Mouse (Mus musculus): ENCODE results near the gene Gm9970. TPM values are rescaled to one million over a fixed set of nuclear protein-coding genes. Genes with fewer than 3 reads are reported as not detected.

The Gm9970 gene
- polyA plus RNA-seq, 1 experiment from 2014 or later: 0.48 TPM

DNA sequence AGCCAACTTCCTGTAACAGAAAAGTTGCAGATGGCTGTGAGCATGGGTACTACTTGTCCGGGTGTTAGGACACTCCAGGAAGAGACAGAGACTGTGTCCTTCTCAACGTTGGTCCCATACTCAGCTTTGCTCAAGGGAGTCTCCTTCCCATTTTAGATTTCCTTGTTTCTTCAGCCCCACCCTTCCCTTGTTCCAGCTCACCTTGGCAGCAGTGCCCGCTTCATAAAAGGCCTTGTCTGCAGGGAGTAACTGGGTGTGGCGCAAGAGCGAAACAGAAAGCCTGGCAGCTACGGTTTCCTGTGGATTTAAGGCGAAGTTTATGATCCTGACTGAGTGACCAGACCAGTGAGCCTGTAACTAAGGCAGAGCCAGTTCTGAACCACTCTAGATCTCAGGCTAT lies 13.4 kb upstream of the Gm9970 start:
- Histone ChIP-seq H3K4me3 (no peak overlapping the region), H3K36me3 (peaks cover 89% of the 10 kb centered on the region), H3K9me3 (replicated peaks) (no peaks in the 10 kb centered on the region), H3K27me3 (ENCODE audit: low read depth, poor library complexity, severe bottlenecking) (no peaks in the 10 kb centered on the region), H3K27ac (no peak overlapping the region), H3K4me1 (peaks cover 38% of the 10 kb centered on the region)
- peak; percentile 26 for DNase-seq (ENCODE audit: low spot score)
- WGBS: 91% methylated on average over 7 of the region's 7 CpGs

DNA sequence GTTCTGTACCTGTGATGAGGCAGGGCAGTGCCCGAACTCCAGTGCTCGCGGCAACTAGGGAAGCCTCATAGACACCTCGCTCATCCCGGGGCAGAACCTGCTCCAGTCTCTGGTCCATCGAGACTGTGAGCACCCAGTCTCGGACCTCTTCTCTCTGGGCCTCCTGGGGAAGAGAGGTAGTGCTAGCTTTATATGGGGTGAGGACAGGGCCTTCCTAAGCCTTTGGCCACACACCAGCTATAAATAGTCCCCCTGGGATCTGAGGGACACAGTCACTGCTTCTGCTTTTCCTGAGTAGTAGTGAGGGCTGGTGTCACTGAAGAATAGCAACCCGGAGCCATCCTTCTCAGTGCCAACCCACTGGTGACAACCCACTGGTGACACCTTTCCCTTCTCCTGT lies 12.8 kb upstream of the Gm9970 start:
- Histone ChIP-seq H3K36me3 (peaks cover 89% of the 10 kb centered on the region), H3K9me3 (replicated peaks) (no peaks in the 10 kb centered on the region), H3K4me1 (peaks cover 38% of the 10 kb centered on the region), H3K27me3 (ENCODE audit: low read depth, poor library complexity, severe bottlenecking) (no peaks in the 10 kb centered on the region), H3K4me3 (no peak overlapping the region), H3K27ac (peak overlapping the region; percentile 88)
- 95% methylated on average over 8 of the region's 8 CpGs for WGBS
- DNase-seq (ENCODE audit: low spot score): peak; percentile 29

DNA sequence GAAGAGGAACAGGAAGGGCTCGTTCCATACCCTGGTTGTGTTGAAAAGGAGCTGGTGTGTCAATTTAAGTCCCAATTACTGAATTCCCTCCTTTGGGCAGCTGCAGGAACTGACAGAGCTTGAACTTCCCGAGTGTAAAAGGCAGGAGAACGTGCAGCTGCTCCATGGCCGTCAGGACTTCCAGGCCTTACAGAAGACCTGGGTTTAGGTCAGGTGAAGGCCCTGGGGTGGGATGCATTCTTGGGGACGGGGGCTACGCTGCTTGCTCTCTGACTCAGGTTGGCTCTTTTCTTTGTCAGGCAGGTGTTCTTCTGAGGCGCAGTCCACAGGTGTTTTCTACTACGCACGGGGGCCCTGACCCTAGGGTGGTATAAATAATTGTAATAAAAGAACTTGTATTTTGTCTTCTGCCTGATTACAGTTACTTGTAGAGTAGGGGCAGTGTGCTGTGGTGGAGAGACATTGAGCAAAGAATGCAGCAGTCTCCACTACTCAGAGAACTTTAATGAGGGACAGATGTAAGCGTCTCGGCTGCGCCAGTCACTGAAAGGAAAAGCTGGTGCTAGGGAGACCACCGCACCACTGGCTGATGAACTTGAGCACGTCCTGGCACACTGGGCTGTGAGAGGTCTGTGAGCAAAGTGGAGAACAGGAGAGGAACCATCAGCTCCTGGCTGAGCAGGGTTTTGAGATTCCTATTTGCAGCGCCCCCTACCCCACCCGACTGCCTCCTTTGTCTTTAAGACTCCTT lies 11.9 kb upstream of the Gm9970 start:
- peak overlapping the region; percentile 58 for H3K4me3 ChIP-seq
- H3K4me1 ChIP-seq: peaks cover 38% of the 10 kb centered on the region
- no peaks in the 10 kb centered on the region for H3K27me3 ChIP-seq (ENCODE audit: low read depth, poor library complexity, severe bottlenecking)
- H3K36me3 ChIP-seq: peaks cover 92% of the 10 kb centered on the region
- peak; percentile 48 for DNase-seq (ENCODE audit: low spot score)
- H3K9me3 ChIP-seq (replicated peaks): no peaks in the 10 kb centered on the region
- H3K27ac ChIP-seq: peak overlapping the region; percentile 88
- WGBS: 67% methylated on average over 16 of the region's 16 CpGs

DNA sequence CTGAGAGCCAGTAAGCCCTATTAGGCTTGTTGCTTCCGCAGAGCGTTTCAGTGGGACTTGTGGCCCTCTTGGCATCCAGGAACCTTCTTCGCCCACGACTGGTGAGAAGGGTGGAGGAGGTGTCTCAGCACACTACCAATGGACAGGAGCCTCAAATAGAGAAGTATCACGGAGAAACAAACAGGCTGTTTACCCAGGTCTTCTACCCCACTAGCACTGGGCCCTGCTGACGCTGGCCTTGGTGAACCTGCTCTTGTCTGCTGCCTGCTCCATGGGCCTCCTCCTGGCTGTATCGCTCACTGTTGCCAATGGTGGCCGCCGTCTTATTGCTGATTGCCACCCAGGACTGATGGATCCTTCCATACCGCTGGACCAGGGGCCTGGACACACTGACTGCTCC lies 11.1 kb upstream of the Gm9970 start:
- peak; percentile 60 for DNase-seq (ENCODE audit: low spot score)
- Histone ChIP-seq H3K4me3 (peak overlapping the region; percentile 58), H3K4me1 (peaks cover 38% of the 10 kb centered on the region), H3K27me3 (ENCODE audit: low read depth, poor library complexity, severe bottlenecking) (no peaks in the 10 kb centered on the region), H3K36me3 (peaks cover 92% of the 10 kb centered on the region), H3K27ac (peak overlapping the region; percentile 88), H3K9me3 (replicated peaks) (no peaks in the 10 kb centered on the region)
- 40% methylated on average over 10 of the region's 10 CpGs for WGBS

DNA sequence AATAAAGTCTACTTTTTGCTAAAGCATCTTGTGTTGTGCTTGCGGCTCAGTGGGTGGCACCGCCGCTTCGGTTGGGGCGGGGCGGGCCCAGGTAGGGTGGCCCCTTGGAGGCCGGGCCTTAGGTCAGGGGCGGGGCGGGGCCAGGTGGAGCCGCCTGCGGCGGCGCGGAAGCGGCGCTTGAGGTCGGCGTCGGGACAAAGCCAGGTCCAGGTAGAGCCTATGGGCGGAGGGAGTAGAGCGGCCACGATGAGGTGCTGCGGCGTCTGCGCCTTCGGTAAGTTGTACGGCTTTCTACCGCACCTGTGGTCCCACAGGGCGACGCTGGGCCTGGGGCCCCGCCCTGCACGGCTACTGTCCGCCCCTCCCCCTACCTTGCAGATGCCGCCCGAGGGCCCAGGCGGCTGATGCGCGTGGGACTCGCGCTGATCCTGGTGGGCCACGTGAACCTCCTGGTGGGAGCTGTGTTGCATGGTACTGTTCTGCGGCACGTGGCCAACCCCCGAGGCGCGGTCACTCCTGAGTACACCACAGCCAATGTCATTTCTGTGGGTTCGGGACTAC lies 10.6 kb upstream of the Gm9970 start, which contains the start of gene Krtcap3:
TSS of gene Krtcap3 (plus strand) at position 151 of the 561 bp plus-strand sequence.
- H3K27ac ChIP-seq: peak within 1 kb of the TSS; percentile 88
- H3K9me3 ChIP-seq (replicated peaks): no peaks in the 10 kb centered on the region
- WGBS: 5% methylated on average over 47 of the region's 47 CpGs
- no peaks in the 10 kb centered on the region for H3K27me3 ChIP-seq (ENCODE audit: low read depth, poor library complexity, severe bottlenecking)
- DNase-seq (ENCODE audit: low spot score): peak; percentile 77
- peak within 1 kb of the TSS; percentile 58 for H3K4me3 ChIP-seq
- peaks cover 95% of the 10 kb centered on the region for H3K36me3 ChIP-seq
- peaks cover 38% of the 10 kb centered on the region for H3K4me1 ChIP-seq

DNA sequence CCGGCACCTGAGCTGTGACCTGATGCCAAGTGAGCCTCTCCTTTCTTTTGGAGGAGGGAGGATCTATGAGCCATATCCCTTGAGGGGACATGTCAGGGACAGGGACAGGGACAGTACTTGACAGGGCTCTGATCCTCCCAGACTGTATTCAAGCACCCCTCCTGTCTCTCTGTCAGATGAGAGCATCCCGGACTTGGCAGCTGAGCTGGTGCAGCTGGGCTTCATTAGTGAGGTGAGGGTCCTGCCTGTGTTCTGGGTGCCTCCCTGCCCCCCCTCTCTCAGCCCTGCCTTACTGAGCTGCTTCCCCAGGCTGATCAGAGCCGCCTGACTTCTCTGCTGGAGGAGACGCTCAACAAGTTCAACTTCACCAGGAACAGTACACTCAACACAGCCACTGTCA lies 9.7 kb upstream of the Gm9970 start:
- Histone ChIP-seq H3K36me3 (peaks cover 96% of the 10 kb centered on the region), H3K27ac (peak overlapping the region; percentile 88), H3K4me1 (peaks cover 38% of the 10 kb centered on the region), H3K27me3 (ENCODE audit: low read depth, poor library complexity, severe bottlenecking) (no peaks in the 10 kb centered on the region), H3K9me3 (replicated peaks) (no peaks in the 10 kb centered on the region), H3K4me3 (peak overlapping the region; percentile 58)
- 53% methylated on average over 4 of the region's 4 CpGs for WGBS
- no peak for DNase-seq (ENCODE audit: low spot score)

DNA sequence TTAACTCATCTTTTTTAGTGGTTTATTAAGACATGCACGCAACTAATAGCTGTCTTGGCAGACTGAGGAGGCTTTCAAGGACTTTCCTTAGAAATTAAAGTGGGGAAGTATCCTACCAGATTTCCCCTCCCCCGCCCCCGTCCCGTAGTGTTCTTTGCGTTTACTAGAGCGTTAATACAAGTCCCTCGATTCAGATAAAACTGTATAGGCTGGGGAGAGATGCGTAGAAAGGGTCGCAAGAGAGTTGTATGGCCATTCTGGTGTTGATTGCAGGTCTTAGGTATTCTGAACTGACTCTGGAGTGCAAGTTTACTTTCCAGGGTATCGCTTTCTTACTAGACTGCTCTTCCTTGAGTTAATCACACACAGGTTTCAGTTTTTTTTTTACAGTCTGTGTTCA lies 1.2 kb upstream of the Gm9970 start:
- 48% methylated on average over 10 of the region's 10 CpGs for WGBS
- no peaks in the 10 kb centered on the region for H3K27me3 ChIP-seq (ENCODE audit: low read depth, poor library complexity, severe bottlenecking)
- H3K9me3 ChIP-seq (replicated peaks): no peaks in the 10 kb centered on the region
- peaks cover 37% of the 10 kb centered on the region for H3K36me3 ChIP-seq
- peak overlapping the region; percentile 96 for H3K4me3 ChIP-seq
- no peak overlapping the region for H3K27ac ChIP-seq
- no peak for DNase-seq (ENCODE audit: low spot score)
- peaks cover 13% of the 10 kb centered on the region for H3K4me1 ChIP-seq

DNA sequence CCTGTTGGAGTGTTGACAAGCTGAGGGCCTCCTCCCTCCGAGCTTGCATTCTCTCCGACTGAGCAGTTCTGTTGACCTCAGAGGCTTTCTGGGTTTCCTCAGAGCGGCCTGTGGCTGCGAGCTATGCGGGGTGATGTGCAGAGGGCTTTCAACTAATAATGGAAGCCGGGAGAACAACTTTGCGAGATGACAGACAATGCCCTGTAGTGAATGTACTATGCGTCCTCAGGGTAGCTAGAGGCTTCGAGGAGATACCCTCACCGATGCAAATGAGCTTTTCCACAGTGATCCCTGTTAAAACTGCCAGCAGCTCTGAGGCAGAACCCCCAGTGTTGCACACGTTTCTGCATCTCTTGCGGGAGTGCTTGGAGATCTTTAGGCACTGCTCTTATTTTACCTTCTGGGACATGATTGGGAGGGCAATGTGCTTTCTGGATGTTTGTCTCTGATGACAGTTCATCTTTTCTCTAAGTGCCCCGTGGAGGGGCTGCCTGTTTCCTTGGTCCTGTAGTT lies 546 bp upstream of the Gm9970 start:
- no peaks in the 10 kb centered on the region for H3K9me3 ChIP-seq (replicated peaks)
- DNase-seq (ENCODE audit: low spot score): no peak
- 1% methylated on average over 13 of the region's 13 CpGs for WGBS
- peaks cover 13% of the 10 kb centered on the region for H3K4me1 ChIP-seq
- peak overlapping the region; percentile 97 for H3K27ac ChIP-seq
- H3K27me3 ChIP-seq (ENCODE audit: low read depth, poor library complexity, severe bottlenecking): no peaks in the 10 kb centered on the region
- H3K4me3 ChIP-seq: peak overlapping the region; percentile 96
- H3K36me3 ChIP-seq: peaks cover 31% of the 10 kb centered on the region

DNA sequence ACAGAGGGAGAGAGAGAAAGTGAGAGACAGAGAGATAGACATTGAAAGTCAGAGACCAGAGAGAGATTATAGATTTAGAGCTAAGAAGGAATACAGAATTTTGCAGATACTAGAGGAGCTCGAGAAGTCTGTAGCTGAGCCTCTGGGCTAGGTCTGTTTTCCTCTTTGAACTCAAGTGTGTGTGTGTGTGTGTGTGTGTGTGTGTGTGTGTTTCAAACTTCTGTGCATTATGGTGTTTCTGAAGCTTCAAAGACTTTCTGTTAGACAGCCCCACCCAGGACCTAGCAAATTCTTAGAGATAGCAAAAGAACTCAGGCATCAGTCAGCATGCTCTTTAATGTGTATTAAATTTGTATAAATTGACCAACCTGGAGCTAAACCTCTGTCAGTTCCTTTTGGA lies 14.4 kb downstream of the Gm9970 start:
- Histone ChIP-seq H3K27me3 (ENCODE audit: low read depth, poor library complexity, severe bottlenecking) (no peaks in the 10 kb centered on the region), H3K4me3 (no peak overlapping the region), H3K4me1 (no peaks in the 10 kb centered on the region), H3K36me3 (no peaks in the 10 kb centered on the region), H3K27ac (no peak overlapping the region), H3K9me3 (replicated peaks) (no peaks in the 10 kb centered on the region)
- DNase-seq (ENCODE audit: low spot score): no peak
- WGBS: 78% methylated on average over 1 of the region's 1 CpGs

DNA sequence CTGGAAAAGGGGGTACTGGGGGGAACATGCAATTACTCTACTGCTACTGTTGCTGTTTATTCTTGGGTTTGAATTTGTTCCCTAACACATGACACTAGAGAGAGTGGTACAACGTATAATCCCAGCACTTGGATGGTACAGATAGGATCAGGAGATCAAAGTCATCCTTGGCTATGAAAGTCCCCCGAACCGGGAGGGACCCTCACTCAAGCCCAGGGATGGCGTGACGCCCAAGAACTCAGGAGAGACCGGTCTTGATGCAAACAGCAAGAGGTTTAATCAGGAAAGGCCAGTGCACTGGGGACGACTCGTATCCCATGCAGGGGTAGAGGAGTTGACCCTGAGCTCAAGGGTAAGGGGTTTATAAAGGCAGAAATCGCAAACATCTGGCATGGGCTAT lies 18.3 kb downstream of the Gm9970 start:
- Histone ChIP-seq H3K36me3 (no peaks in the 10 kb centered on the region), H3K9me3 (replicated peaks) (no peaks in the 10 kb centered on the region), H3K27ac (no peak overlapping the region), H3K4me1 (peaks cover 5% of the 10 kb centered on the region; the same call in 1 of the 2 replicates), H3K4me3 (no peak overlapping the region), H3K27me3 (ENCODE audit: low read depth, poor library complexity, severe bottlenecking) (no peaks in the 10 kb centered on the region)
- WGBS: 93% methylated on average over 9 of the region's 9 CpGs
- no peak for DNase-seq (ENCODE audit: low spot score)

DNA sequence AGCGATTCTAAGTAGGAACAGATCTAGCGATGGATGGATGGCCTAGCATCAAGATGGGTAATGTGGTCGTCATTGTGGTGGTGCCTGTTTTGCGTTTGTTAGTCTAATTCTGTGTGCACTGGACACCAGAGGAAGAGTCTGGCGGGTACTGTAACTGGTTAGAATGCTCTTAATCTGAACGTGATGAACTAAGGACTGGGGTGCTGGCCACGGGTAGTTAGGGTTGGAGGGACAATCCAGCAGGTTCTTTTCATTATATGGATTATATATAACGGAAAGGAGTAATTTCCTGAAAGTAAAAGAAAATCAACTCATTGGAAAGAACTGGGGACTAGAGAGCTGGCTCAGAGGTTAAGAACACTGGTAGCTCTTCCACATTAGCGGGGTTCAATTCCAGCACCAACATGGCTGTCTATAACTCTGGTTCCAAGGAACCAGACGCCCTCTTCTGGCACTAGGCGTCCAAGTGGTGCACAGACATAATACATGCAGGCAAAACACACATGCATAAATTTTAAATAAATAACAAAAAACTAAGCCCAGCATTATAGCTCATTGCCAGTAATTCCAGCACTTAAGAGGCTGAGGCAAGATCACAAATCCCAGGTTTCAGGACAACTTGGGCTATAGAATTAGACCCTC lies 19.6 kb downstream of the Gm9970 start:
- Histone ChIP-seq H3K4me1 (peaks cover 5% of the 10 kb centered on the region; the same call in 1 of the 2 replicates), H3K27me3 (ENCODE audit: low read depth, poor library complexity, severe bottlenecking) (no peaks in the 10 kb centered on the region), H3K27ac (peak overlapping the region; percentile 96), H3K9me3 (replicated peaks) (no peaks in the 10 kb centered on the region), H3K4me3 (peak overlapping the region; percentile 98), H3K36me3 (peaks cover 8% of the 10 kb centered on the region; the same call in 1 of the 2 replicates)
- 15% methylated on average over 11 of the region's 11 CpGs for WGBS
- peak; percentile 49 for DNase-seq (ENCODE audit: low spot score)

DNA sequence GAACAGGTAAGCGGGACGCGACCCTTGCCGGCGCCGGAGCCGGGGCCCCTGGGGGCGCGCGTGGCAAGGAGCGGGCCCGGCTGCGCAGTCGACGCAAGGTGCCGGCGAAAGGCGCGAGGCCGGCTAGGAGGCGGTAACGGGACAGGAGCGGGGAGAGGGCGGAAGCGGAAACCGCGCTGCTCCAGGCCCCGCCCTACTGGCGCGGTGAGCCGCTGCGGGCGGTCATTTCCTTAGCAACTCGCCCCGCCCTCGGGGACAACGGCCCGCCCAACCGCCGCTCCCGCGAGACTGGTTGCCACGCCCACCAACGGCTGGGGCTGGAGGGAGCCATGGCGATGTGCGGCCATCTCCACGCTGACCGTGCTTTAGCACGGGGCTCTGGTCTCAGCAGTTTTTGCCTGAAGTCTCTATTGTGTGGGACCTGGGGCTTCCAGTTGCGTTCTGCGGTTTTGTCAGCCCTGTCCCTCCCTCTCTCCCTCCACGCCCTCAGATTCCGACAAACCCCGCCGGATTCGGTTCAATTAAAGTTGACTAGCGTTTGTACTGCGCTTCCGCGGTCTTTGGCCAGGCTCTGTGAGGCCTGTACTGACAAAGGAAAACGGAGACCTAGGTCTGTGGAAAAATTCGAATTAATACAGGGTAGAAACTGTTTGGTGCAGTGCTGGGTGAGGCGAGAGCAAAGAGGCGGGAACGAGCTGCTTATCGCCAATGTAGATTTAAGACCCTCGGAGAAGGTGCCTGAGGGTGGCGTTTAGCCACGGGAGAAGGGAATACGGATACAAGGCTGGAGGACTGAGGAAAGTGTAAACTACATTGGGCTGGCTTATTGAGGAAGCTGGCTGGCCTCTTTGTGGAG lies 20.4 kb downstream of the Gm9970 start, which contains the start of gene Ppm1g:
TSS of gene Ppm1g (minus strand) at position 240 of the 856 bp plus-strand sequence.
- H3K9me3 ChIP-seq (replicated peaks): no peaks in the 10 kb centered on the region
- peaks cover 11% of the 10 kb centered on the region; the same call in 1 of the 2 replicates for H3K36me3 ChIP-seq
- no peaks in the 10 kb centered on the region for H3K27me3 ChIP-seq (ENCODE audit: low read depth, poor library complexity, severe bottlenecking)
- peak; percentile 99 for DNase-seq (ENCODE audit: low spot score)
- H3K27ac ChIP-seq: peak within 1 kb of the TSS; percentile 96
- peak within 1 kb of the TSS; percentile 98 for H3K4me3 ChIP-seq
- under 1% methylated on average over 69 of the region's 70 CpGs for WGBS
- H3K4me1 ChIP-seq: peaks cover 5% of the 10 kb centered on the region; the same call in 1 of the 2 replicates
